In genomic region chr9:118759462-118759861, GRCm38 (mm10) we compare ENCODE assay signal across 20 mouse cellular contexts.
DNase-seq lines count a peak whose midpoint lies in the region; ATAC-seq lines count a peak whose summit lies in the region.
"Had no signal": no experiment of that assay in that cellular context is flagged by ENCODE, and none has a peak within 500 bp of the region (broad histone marks: within the 10 kb centered on the region; RNA-seq: fewer than 3 reads in every experiment).

No protein-coding gene starts in this region.

- H3K27ac ChIP-seq in kidney, embryonic 14.5 days (ENCODE audit: low read depth, low read length), result peak overlapping the region; percentile 74; the same call in 1 of the 2 replicates
- peak overlapping the region; percentile 37 for H3K27ac ChIP-seq in kidney, embryonic 16.5 days (ENCODE audit: low read length)
- 0 out of 2 replicates have a peak overlapping the region, but pooled peaks have one; percentile 14 for H3K27ac ChIP-seq in limb, embryonic 11.5 days (replicated peaks; ENCODE audit: low read depth, low read length)
- no peak overlapping the region for H3K27ac ChIP-seq in limb, embryonic 10.5 days
- no peak overlapping the region for H3K27ac ChIP-seq in midbrain, embryonic 13.5 days
- H3K27ac ChIP-seq: embryonic facial prominence, embryonic 12.5 days; forebrain, embryonic 13.5 days; forebrain, embryonic 15.5 days had no signal

- no peak for DNase-seq in kidney, adult 9 months
- no peak for DNase-seq in kidney, postnatal 10 days
- no peak for DNase-seq in limb, embryonic 11.5 days (ENCODE audit: low spot score)
- no peak for DNase-seq in limb, embryonic 10.5 days (ENCODE audit: low spot score)
- DNase-seq: adrenal gland, adult 2 months; adrenal gland, postnatal 10 days; adrenal gland, postnatal 25 days; cerebellum, adult 11 months; cerebellum, adult 18-20 months; cerebellum, adult 8-10 months; cerebellum, adult 9-11 months; cerebellum, postnatal 14 days; cerebellum, postnatal 36 days; embryo, embryonic 11 days had no signal

- no peak overlapping the region for H3K4me2 ChIP-seq in kidney, embryonic 14.5 days (replicated peaks; ENCODE audit: low read depth, low read length)
- H3K4me2 ChIP-seq in kidney, embryonic 16.5 days (replicated peaks; ENCODE audit: low read depth, low read length), result no peak overlapping the region
- no peak overlapping the region for H3K4me2 ChIP-seq in limb, embryonic 11.5 days (ENCODE audit: low read depth, severe bottlenecking)
- H3K4me2 ChIP-seq in midbrain, embryonic 13.5 days (replicated peaks), result no peak overlapping the region
- H3K4me2 ChIP-seq: embryonic facial prominence, embryonic 12.5 days; forebrain, embryonic 13.5 days; forebrain, embryonic 15.5 days had no signal

- H3K9me3 ChIP-seq in kidney, embryonic 14.5 days (ENCODE audit: control insufficient read depth, low read length), result 0 out of 2 replicates have a peak, but pooled peaks cover 2% of the 10 kb centered on the region
- H3K9me3 ChIP-seq in kidney, embryonic 16.5 days (ENCODE audit: low read length), result no peaks in the 10 kb centered on the region
- H3K9me3 ChIP-seq in limb, embryonic 11.5 days (ENCODE audit: control insufficient read depth, low read length), result no peaks in the 10 kb centered on the region
- H3K9me3 ChIP-seq in limb, embryonic 10.5 days (replicated peaks), result no peaks in the 10 kb centered on the region
- H3K9me3 ChIP-seq in midbrain, embryonic 13.5 days, result no peaks in the 10 kb centered on the region
- H3K9me3 ChIP-seq: embryonic facial prominence, embryonic 12.5 days; forebrain, embryonic 13.5 days; forebrain, embryonic 15.5 days had no signal

- peaks cover 40% of the 10 kb centered on the region for H3K4me1 ChIP-seq in kidney, embryonic 14.5 days (ENCODE audit: control insufficient read depth, insufficient read depth, low read length)
- H3K4me1 ChIP-seq in kidney, embryonic 16.5 days (ENCODE audit: insufficient read depth, low read length), result peaks cover 45% of the 10 kb centered on the region
- peaks cover 50% of the 10 kb centered on the region for H3K4me1 ChIP-seq in limb, embryonic 11.5 days (ENCODE audit: control insufficient read depth, insufficient read depth, low read length)
- peaks cover 69% of the 10 kb centered on the region for H3K4me1 ChIP-seq in limb, embryonic 10.5 days
- H3K4me1 ChIP-seq in midbrain, embryonic 13.5 days (replicated peaks), result peaks cover 14% of the 10 kb centered on the region

- no peaks in the 10 kb centered on the region for H3K27me3 ChIP-seq in kidney, embryonic 14.5 days (ENCODE audit: control insufficient read depth, insufficient read depth, low read length)
- H3K27me3 ChIP-seq in kidney, embryonic 16.5 days (ENCODE audit: insufficient read depth, low read length), result no peaks in the 10 kb centered on the region
- no peaks in the 10 kb centered on the region for H3K27me3 ChIP-seq in limb, embryonic 11.5 days (ENCODE audit: control insufficient read depth, insufficient read depth, low read length)
- H3K27me3 ChIP-seq in limb, embryonic 10.5 days (ENCODE audit: low read depth, poor library complexity, severe bottlenecking), result no peaks in the 10 kb centered on the region
- no peaks in the 10 kb centered on the region for H3K27me3 ChIP-seq in midbrain, embryonic 13.5 days
- H3K27me3 ChIP-seq: embryonic facial prominence, embryonic 12.5 days; forebrain, embryonic 13.5 days; forebrain, embryonic 15.5 days had no signal

- H3K36me3 ChIP-seq in kidney, embryonic 14.5 days (ENCODE audit: control insufficient read depth, insufficient read depth, low read length), result no peaks in the 10 kb centered on the region
- no peaks in the 10 kb centered on the region for H3K36me3 ChIP-seq in kidney, embryonic 16.5 days (ENCODE audit: insufficient read depth, low read length)
- no peaks in the 10 kb centered on the region for H3K36me3 ChIP-seq in limb, embryonic 11.5 days (ENCODE audit: control insufficient read depth, insufficient read depth, low read length)
- H3K36me3 ChIP-seq in limb, embryonic 10.5 days, result 0 out of 2 replicates have a peak, but pooled peaks cover 5% of the 10 kb centered on the region
- no peaks in the 10 kb centered on the region for H3K36me3 ChIP-seq in midbrain, embryonic 13.5 days
- H3K36me3 ChIP-seq: embryonic facial prominence, embryonic 12.5 days; forebrain, embryonic 15.5 days had no signal

- ATAC-seq in kidney, embryonic 14.5 days (ENCODE audit: low FRiP score, low TSS enrichment), result peak; percentile 40; the same call in 1 of the 2 replicates
- 0 out of 2 replicates have a peak, but pooled peaks have one; percentile 26 for ATAC-seq in kidney, embryonic 16.5 days (ENCODE audit: low FRiP score, low TSS enrichment)
- no peak for ATAC-seq in limb, embryonic 11.5 days (ENCODE audit: insufficient number of reproducible peaks, low FRiP score, low TSS enrichment, low read depth)
- no peak for ATAC-seq in midbrain, embryonic 13.5 days
- ATAC-seq: forebrain, embryonic 13.5 days; forebrain, embryonic 15.5 days had no signal

- no peak overlapping the region for H3K4me3 ChIP-seq in kidney, embryonic 14.5 days (ENCODE audit: low read length)
- no peak overlapping the region for H3K4me3 ChIP-seq in kidney, embryonic 16.5 days (ENCODE audit: low read length)
- H3K4me3 ChIP-seq in limb, embryonic 11.5 days (ENCODE audit: low read depth, low read length), result no peak overlapping the region
- H3K4me3 ChIP-seq in limb, embryonic 10.5 days, result no peak overlapping the region
- H3K4me3 ChIP-seq in midbrain, embryonic 13.5 days (replicated peaks), result no peak overlapping the region
- H3K4me3 ChIP-seq: embryonic facial prominence, embryonic 12.5 days; forebrain, embryonic 13.5 days; forebrain, embryonic 15.5 days had no signal

- no peak overlapping the region for H3K9ac ChIP-seq in kidney, embryonic 14.5 days (ENCODE audit: low read depth, low read length)
- no peak overlapping the region for H3K9ac ChIP-seq in kidney, embryonic 16.5 days (replicated peaks; ENCODE audit: low read length)
- H3K9ac ChIP-seq in limb, embryonic 11.5 days (ENCODE audit: low read length), result no peak overlapping the region
- no peak overlapping the region for H3K9ac ChIP-seq in midbrain, embryonic 13.5 days (replicated peaks)
- H3K9ac ChIP-seq: embryonic facial prominence, embryonic 12.5 days; forebrain, embryonic 13.5 days; forebrain, embryonic 15.5 days had no signal

- WGBS in kidney, embryonic 14.5 days, result 30% methylated on average over 4 of the region's 4 CpGs
- 30% methylated on average over 4 of the region's 4 CpGs for WGBS in kidney, embryonic 16.5 days
- WGBS in limb, embryonic 11.5 days, result 46% methylated on average over 4 of the region's 4 CpGs
- 62% methylated on average over 4 of the region's 4 CpGs for WGBS in limb, embryonic 10.5 days
- 51% methylated on average over 4 of the region's 4 CpGs for WGBS in midbrain, embryonic 13.5 days

Comparison
In these comparisons a context has a peak if more than half of its experiments do, and no peak if none do; other contexts are left out.
1. H3K27ac ChIP-seq: peak in kidney, embryonic 14.5 days (single experiment), kidney, embryonic 16.5 days (single experiment) and limb, embryonic 11.5 days (single experiment); none in limb, embryonic 10.5 days (single experiment) and midbrain, embryonic 13.5 days (single experiment).
2. ATAC-seq: peak in kidney, embryonic 14.5 days (single experiment) and kidney, embryonic 16.5 days (single experiment); none in limb, embryonic 11.5 days (single experiment) and midbrain, embryonic 13.5 days (single experiment).